Mouse (Mus musculus) urinary bladder, postnatal 10 days (tissue): ENCODE measurements around the gene Mfap4.

Experiments used
- DNase-seq: peaks from one replicate; pipeline ENCODE4 v3.0.0; 2022; ENCODE audit warnings: low spot score

Mfap4 gene

DNA sequence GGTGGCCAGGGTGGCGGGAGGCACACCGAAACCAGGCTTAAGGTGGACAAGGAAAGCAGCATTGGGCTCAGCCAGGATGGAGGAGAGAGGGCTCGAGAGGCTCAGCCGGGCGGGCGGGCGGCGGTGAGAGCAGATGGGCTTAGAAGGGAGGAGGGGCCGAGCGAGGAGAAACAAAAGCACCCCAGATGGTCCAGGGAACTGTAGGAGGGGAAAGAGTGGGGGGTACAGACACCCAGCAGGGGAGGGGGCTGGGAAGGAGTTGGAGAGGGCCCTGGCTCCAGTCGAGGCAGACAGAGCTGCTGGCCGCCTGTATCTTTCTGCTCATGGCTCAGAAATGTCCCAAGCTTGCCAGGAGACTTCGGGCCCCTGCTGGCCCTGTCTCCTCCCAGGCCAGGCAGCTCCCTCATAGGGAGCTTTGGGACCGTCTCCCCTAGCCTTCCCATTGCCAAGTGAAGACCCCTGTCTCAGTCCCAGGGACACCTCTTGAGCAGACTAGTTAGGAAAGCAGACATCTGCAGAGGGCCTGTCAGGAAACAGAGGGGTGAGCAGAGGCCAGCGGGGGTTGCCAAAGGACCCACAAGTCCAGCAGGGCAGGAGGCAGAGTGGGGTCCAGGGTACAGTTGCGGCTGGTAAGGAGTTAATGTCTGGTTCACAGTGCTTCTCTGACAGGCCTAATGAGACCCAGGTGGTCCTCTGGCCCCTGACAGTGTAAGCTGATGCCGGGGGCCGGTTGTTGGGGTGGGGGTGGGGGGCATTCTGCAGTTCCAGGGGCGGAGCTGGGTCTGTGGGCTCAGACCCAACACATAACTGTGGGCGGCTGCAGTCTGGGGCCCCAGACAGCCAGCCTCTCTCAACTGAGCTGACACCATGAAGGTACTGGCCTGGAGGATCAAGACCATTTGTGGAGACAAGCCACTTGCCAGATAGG lies at the start of gene Mfap4:
Mfap4 (plus strand) TSS at position 819 of the 928 bp plus-strand sequence.
- no peak for DNase-seq

DNA sequence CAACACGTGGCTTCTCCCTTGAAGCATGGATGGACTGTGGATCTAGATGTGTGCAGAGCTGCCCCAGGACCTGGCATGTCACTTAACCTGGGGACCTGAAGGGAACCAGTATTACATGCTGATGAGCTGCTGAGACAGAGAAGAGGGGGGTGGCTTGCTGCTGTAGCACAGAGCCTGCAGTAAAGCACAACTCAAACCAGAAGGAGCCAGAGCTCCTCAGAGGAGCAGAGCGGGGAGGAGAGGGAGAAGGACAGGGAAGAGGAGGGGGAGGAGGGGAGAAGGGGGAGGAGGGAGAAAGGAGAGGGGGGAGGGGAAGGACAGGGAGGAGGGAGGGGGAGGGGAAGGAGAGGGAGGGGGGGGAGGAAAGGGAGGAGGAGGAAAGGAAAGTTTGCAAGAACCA lies 48.9 kb upstream of the Mfap4 start:
- no peak for DNase-seq

DNA sequence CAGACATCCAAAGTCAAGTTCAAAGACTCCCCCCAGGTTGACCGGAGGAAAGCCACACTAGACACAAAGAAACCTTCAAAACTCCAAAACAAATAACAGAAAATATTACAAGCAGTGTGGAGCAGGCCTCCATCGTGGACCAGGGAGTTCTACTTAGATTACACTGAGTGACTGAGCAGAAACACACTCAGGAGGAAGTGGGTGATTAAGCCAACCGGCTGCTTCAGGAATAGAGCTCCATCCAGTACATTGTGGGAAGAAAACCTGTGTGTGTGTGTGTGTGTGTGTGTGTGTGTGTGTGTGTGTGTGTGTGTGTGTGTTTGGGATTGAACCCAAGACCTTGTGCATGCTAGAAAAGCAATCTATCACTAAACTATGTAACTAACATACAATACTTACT lies 46.1 kb upstream of the Mfap4 start:
- no peak for DNase-seq

DNA sequence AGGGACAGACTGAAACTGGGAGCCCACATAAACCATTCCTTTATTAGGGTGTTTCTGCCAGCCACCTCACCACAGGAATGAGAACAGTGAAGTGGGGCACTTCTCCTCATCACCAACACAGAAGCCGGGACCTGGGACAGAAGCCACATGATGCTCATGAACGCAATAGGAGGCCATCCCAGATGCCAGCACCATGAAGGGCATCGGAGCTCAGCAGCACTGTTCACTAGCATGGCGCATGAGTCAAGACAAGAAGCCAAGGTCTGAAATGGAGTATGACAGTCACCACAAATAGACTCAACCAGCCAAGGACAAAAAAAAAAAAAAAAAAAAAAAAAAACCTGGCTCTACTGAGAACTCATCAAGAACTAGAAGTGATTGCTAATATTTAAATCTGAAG lies 44.8 kb upstream of the Mfap4 start:
- no peak for DNase-seq

DNA sequence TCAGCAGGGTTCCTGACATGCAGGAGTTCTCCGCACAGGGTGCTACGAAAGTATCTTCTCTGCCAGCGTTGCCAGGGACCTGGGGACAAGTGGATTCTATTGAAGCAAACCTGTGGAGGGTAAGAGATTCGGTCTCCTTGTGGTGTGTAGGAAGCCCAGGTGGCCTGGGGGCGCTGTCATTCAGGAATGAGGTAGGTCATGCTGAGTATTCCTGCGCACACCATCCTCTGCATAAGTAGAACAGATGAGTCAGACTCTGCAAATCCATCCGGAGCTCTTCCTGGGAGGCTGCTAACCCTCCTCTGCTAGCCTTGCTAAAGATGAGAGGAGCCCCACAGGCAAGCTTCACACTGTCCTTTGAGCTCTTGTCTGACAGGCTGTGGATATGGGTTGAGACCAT lies 43.6 kb upstream of the Mfap4 start:
- DNase-seq: no peak

DNA sequence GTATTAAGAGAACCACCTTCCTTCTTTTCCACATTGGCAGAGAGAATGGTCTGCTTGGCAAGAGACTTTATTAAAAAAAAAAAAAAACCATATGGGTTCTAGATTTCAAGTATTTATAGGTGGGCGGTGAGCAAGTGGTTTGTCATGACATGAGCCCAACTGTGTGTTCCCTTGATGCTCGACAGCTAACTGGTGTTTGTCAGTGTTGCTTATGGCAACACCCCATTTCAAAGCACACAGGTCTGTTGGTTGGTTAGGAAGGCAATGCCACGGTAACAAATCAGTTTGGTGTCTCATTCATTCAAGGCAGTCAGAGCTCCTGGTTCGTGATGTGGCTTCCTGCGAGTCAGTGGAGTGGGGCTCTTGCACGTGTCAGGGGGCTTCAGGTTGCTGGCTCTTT lies 41.4 kb upstream of the Mfap4 start:
- DNase-seq: no peak

DNA sequence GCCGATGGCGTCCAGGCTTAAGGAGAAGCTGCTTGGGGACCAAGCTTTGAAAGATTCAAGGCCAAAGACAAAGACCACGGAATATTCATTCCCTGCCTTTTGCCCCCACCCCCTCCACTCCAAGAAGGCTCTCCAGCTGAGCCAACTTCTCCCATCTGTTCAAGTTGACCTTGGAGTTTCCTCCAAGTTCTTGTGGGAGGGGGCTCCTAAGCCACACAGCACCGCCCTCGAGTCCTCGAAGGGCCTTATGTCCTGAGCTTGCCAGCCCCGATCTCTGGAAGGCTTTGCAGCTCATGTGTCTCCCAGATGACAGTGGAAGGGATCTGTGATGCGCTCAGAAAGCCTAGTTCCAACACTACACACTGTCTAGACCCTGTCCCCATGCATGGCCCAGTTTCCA lies 37.9 kb upstream of the Mfap4 start:
- DNase-seq: no peak

DNA sequence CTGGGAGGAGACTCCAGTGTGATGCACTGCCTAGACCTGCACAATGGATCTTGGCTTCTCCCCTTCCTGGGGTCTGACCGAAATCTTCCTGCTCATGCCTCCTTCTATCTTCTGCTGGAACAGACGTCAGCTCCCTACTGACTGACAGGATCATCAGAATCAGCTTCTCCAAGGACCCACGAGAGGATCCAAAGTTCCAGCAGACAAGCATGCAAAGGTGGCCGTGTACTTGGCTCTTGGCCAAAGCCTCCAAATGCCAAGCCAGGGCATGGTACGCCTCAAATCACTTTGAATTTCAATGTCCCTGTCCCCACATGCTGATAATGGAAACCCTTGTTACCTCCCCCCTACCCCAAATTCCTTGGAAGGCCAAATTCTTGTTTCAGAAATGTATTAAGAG lies 37.2 kb upstream of the Mfap4 start:
- no peak for DNase-seq

DNA sequence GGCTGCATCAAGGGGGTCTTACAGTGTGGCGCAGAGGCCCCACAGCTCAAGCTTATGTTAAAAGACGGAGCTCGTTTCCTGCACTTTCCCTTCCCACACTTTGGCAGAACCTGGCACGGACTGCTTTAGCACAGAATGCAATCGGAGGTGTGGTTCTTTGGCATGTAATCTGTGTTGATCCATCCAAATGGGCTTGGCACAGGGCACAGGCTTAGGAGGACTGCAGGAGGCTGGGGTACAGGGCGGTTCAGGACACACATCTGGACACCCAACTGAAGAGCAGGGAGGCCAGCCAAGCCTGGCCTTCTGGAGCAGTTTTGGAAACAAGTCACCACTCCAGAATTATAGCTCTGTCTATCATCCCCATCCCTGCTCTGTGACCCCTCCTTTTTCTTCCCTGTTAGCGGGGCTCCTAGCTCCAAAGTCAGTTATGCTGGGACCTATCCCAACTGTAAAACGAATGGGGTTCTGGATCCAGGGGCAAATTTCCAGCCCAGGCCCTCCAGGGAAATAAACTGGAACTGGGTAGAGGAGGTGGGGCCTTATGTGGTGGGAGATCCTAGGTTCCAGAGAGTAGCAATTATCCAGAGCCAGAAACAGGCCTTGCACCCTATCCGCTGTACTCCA lies 36.5 kb upstream of the Mfap4 start:
- DNase-seq: no peak

DNA sequence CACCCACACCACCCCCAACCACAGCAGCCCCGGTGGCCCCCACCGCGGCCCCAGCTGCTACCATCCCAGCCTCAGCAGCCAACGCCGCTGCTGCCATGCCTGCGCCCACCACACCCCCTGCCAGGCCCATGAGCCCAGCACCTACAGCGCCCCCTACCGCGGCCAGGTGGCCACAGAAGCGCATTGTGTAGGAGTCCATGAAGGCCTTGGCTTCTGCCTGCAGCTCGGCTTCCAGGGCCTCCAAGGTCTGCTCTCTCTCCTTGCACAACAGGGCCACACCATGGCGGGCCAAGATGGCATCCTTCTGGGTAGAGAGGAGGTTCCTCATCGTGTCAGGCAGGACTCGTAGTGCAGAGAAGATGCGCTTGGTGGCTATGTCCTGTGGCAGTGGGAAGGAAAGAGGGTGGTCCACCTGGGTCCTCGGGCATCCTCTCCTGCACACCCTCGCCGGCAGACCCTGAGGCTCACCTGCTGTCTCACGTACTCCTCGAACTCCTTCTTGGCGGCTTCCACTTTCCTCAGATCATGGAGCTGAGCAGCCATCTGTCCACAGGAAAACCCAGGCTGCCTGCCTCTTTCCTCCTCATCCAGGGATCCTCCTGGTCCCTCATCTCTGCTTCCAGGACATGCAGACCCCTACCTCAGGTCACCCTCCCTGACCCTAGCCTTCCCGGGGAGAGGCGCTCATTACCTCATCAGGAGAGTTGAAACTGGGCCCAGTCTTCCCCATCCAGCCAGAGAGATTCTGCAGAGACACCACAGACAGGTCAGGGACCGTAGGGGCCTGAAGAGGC lies 35.5 kb upstream of the Mfap4 start:
- no peak for DNase-seq

DNA sequence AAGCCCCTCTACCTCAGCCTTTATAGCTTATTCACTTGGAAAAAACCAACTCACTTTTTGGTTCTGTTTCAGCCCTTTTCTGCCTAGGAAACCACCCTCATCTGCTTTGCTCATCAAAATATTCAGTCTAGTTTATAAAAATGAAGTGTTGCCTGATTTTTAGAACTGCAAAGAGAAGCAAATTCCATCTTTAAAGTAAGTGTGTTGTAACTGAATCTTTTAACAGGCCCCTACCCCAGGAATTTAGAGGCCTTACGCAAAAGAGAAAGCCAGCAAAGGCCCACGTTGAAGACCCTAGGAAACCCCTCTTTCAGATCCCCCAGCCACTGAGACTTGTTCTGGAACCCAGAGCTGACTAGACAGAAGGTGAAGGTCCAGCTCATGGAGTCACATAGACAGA lies 21.2 kb upstream of the Mfap4 start:
- no peak for DNase-seq

DNA sequence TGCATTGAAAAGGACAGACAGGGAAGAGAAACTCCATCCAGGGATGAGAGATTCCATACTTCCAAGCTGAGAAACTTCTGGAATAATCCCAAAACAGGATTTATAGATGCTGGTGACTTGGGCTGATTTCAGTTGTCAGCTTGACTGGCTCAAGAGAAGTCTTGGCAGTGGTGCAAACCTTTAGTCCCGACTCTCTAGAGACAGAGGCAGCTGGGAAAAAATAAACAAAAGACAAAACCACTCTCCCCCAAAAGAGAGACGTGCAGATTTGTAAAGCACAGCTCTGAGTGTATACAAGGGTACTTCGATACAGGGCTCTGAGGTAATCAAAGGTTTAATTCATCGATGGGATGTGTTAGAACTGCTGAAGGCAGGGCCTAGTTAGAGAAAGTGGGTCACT lies 19.8 kb upstream of the Mfap4 start:
- no peak for DNase-seq

DNA sequence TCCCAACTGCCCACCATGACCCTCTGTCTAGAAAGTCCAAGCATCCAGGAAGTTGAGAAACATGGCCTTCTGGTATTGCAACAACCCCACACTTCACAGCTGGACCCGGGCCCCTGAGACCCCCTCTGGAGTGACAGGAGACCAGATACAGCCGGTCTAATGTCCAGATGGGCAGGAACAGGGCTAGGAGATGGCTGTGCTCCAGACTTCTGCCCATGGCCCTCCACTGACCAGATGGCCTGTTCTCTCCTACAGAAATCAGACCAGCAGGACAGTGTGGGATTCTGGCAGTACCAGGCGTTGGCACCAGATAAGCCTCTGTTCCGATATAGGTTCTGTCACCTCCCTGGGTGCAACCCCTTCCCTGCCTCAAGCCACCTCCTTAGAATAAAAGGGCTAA lies 16.7 kb upstream of the Mfap4 start:
- DNase-seq: no peak

DNA sequence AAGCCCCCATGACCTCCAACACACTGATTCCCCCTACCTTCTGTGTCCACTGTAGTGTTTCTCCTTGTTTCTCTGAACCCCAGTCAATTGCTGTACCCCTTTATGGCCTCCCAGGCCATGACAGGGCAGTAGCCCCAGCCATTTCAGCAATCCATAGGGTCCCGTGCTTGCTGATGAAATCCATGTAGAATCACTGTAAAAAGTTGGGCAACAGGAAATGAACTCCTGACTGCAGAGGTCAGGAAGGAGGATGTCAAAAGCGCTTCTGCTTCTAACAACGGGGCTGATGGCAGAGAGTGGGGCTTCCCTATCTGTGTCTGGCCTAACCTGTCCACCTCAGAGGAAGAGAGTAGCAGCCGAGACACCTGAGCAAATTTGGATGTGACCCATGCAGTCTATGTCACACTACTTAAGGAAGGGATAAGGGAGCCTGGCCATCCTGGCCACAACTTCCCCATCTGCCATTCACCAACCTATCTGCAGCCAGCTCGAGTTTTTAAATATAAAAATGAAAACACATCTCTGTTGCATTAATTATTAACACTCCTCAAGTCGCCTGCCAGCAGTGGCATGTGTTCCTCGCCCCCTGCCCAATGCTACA lies 15.8 kb upstream of the Mfap4 start:
- no peak for DNase-seq

DNA sequence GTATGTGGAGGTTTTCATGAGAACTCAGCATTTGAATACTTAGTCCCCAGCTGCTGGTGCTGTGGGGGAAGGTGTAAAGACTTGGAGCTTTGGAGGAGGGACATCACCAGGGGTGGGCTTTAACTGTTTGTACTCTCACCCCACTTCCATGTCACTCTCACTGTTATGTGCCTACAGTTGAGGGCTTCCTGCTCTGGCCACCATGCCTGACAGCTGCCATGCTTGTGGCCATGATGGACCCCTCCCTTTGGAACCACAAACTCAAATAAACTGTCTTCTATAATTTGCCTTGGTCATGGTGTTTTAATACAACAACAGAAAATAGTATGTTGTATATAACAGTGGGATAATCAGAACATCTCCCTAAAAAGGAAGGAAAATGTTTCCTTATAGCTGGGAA lies 14.4 kb upstream of the Mfap4 start:
- no peak for DNase-seq

DNA sequence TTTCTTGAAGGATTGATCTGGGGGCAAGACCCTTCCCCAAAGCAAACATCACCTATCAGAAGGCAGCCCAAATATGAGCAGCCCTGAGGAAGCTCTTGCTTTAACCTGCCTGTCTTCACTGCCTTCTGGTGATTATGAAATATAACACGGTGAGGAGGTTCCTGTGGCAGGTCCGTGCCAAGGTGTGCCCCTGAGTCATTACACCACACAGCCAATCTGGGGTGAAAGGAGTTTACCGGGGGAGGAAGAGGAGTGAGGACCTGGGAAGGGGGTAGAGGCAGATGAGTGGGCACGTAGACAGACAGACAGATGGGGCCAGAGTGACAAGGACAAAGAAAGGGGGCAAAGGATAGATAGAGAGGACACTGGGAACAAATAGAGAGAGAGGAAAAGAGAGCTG lies 11.6 kb upstream of the Mfap4 start:
- DNase-seq: no peak

DNA sequence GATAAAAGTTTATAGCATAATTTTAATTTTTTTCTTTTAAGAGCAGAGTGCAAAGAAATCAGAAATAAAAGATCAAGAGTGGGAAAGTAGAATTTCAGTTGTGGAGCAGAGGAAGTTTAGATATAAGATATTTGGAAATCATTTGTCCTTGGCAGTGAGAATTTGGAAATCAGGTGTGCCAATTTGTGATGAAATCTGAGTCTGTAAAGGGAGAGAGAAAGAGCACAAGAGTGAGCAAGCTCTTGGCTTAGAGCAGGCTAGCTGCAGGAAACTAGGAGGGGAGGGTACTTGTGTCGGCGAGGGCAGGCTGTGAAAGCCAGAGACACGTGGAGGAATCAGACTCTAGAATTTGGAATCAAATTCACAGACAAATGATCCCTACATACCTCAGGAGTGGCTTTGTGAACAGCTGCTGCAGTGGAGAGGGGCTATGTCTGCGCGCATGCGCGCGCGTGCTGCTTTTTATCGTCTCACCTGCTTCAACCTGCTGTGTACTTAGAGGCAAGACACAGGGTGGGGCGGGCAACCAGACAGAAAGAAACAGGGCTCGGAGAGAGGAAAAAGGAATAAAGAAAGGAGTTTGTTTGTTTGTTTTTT lies 8.3 kb upstream of the Mfap4 start:
- no peak for DNase-seq

DNA sequence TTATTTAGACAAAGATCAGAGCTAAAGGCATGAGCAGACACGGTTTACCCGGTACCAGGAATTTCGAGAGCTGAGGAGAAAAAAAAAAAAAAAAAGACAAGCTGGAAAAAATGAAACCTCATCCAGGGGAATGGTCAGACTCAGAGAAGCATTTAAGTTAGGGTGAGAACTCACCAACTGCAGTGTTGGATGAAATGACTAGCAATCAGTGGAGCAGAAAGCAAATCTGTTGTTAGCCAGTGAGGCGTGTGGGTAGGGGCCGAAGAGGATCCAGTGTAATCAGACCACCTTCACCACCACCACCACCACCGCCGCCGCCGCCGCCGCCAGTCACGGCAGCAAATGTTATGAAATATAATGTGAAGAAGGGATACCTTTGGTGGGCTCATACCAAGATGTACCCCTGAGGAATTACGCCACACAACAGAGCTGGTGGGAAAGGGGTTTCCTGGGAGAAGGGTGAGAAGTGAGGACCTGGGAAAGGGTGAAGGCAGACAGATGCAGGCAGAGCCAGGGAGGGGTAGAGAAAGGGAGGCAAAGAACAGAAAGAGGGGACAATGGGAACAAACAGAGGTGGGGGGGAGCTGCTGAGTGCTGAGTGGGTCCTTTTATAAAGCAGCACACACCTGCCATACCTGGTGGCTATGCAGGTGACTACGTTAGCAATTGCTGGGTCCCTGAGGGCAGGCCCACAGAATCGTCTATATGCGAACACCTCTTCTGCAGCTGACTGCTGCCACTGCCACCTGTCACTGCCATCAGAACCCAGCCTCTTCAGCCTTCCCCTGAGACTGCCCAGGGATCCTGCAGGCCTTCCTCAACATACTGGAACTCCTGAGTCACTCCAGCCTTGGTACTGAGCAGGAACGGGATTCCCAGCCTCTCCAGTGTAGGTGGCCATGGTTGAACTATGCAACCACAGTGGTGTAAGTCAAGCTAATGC lies 7.4 kb upstream of the Mfap4 start:
- no peak for DNase-seq

DNA sequence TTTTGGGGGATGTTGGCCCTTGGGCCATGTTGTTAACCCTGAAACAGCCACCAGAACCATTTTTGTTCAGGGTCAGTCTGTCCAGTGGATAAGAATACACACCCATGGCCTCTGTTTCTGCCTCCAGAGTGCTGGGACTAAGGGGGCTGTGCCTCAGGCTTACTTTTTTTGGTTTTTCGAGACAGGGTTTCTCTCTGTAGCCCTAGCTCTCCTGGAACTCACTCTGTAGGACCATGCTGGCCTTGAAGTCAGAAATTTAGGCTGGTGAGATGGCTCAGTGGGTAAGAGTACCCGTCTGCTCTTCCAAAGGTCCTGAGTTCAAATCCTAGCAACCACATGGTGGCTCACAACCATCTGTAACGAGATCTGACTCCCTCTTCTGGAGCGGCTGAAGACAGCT lies 6.4 kb upstream of the Mfap4 start:
- DNase-seq: no peak

DNA sequence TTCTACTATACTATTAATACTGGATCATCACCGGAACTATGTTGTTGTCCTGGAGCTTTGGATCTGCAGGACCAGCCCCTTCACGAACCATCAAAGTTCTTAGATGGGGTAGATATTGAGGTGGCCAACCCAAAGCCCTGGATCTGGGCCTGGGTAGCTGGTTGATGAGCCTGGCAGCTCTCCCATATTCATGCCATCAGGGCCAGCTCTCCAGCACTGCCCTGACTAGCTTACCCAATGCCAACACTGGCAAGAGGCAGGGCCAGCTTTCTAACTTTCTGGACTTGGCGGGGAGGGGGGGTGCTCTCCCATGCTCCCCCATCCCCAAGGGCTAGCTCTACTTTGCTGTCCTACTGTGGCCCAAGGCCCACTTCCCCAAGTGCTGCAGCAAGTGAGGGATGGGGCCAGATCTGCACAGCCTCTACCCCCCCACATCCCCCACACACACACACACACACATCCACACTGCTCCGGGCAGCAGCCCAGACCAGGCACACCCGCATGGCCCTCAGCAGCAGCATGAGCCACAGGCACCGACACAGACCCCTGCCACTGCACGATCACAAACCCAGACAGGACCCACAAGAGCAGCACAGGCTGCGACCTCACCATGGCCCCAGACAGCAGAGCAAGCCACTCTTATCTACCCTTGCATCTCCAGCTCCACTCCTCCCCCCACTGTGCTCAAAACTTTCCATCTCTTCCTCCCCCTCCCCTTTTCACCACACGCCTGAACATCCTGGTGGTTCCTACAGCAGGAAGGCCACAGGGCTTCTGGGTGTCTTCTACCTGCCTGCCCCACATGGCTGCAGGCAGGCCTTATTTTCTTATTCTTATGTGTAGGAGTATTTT lies 3.8 kb upstream of the Mfap4 start:
- no peak for DNase-seq
